Mouse (Mus musculus): ENCODE data around the gene Akap2.

Akap2 gene

DNA sequence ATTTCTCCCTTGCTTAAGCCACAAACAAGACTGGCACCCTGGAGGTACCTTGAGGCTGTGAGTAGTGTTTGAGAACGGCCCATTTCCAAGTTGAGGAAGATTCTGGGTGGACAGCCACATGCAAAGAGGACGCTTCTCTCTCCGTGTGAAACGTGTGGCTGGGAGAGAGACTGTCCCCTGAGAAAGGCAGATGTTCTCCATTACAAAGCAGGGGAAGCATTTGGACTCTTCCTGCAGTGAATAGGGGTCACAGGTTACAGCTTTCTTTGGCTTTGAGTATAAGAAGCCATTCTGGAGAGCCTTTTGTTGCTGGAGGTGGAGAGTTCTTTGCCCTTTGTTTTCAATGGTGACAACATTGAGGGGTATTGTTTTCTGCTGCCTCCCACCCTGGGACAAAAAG lies 48.3 kb downstream of the Akap2 start:
- no peak for TF ChIP-seq GATA4 (IDR thresholded peaks at IDR 0.05; ENCODE audit: insufficient replicate concordance, low read length)

DNA sequence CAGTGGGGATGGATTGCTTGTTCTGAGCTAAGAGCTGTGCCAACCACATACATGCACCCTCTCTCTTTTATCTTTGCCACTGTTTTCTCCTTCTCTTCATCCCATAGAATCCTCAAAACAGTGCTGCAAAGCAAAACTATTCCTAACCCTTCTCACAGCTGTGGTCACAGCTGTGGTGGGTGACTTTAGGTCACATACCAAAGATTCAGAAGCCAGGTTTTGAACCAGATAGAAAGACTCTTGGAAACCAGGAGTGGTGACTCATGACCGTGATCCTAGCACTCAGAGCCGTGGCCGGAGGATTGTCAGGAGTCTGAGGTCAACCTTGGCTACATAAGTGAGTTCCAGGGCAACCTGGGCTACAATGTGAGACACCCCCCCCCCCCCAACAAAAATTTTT lies 51.5 kb downstream of the Akap2 start:
- TF ChIP-seq GATA4 (IDR thresholded peaks at IDR 0.05; ENCODE audit: insufficient replicate concordance, low read length), result no peak

DNA sequence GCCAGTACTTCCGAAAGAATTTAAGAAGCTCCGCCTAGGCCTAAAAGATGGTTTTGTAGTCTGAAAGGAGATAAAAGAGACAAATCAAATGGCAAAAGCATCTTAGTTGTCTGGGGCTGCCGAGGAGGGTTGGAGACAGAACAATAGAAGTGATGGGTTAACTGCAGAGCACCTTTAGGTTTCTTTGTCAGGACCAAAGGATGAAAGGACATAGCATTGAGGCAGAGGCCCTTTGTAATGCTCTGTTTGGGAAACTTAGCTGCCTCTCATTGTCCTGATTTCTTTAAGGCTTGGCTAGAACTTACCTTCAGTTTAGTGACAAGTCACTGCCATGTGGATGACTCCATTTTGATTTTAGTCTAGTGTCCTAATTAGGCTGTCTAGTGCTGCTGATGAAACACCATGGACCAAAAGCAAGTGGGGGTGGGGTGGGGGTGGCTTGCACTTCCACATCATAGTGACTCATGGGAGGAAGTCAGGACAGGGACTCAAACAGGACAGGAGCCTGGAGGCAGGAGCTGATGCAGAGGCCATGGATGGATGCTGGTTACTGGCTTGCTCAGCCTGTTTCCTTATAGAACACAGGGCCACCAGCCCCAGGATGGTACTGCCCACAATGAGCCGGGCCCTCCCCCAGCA lies 52.8 kb downstream of the Akap2 start:
- TF ChIP-seq GATA4 (IDR thresholded peaks at IDR 0.05; ENCODE audit: insufficient replicate concordance, low read length), result no peak

DNA sequence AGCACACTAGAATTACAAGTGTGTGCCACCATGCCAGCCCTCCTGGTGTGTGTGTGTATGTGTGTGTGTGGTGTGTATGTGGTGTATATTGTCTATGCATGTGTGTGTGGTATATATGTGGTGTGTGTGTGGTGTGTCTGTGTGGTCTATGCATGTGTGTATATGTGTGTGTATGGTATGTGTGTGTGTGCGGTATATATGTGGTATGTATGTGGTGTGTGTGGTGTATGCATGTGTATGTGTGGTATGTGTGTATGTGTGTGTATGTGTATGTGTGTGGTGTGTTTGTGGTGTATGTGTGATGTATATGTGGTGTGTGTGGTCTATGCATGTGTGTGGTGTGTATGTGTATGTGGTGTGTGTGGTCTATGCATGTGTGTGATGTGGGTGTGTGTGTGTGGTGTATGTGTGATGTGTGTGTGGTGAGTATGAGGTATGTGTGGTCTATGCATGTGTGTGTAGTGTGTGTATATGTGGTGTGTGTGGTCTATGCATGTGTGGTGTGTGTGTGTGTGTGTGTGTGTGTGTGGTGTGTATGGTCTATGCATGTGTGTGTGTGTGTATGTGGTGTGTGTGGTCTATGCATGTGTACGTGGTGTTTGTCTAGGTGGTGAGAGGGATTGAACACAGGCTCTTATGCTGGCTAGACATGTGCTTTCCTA lies 54.2 kb downstream of the Akap2 start:
- TF ChIP-seq GATA4 (IDR thresholded peaks at IDR 0.05; ENCODE audit: insufficient replicate concordance, low read length), result no peak

DNA sequence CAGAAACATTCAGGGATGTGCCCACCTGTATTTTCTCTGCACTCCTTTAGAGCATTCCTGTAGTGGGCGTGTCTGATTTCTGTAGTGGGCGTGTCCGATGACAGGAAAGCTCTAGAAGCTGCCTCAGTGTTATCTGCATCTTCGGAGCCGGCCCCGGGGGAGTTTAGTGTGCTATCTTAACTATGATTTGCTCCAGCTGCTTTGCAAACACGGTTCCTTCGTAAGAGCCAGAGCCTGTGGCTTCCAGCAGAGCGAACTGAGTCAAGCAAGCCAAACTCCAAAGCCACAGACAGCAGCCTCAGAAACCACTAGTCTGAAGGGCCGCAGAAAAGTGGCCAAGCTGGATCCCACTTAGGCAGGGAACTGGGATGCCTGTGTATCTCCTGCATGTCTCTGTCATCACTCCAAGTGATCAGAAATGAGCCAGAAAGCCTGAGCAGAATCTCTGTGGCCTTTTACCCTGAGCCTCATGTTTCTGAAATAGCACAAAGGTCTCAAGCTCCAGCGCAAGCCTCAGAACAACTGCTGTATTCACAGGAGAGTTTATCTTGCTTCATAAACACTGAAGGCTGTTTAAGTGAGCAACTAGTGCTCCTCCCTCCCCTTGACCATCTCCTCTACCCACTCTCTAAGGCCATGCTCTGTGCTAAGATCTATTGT lies 55.5 kb downstream of the Akap2 start:
- no peak for TF ChIP-seq GATA4 (IDR thresholded peaks at IDR 0.05; ENCODE audit: insufficient replicate concordance, low read length)

DNA sequence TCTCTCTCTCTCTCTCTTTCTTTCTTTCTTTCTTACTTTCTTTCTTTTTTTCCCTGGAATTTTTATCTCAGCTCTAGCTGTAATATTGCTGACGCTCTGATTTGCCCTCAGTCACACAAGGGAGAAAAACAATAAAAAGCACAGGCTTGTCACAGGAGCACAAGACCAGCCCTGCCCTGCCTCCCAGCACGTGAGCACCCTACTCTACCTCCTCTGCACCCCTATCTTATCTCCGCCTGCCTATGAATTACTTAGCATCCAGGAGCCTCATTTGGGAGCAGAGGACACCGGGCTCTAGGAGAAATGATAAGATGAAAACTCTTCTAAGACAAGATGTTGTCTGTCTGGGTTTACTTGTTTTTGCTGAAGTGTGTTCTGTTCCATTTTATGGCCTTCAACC lies 57.1 kb downstream of the Akap2 start:
- TF ChIP-seq GATA4 (IDR thresholded peaks at IDR 0.05; ENCODE audit: insufficient replicate concordance, low read length), result peak; percentile 11; the same call in 1 of the 2 replicates

DNA sequence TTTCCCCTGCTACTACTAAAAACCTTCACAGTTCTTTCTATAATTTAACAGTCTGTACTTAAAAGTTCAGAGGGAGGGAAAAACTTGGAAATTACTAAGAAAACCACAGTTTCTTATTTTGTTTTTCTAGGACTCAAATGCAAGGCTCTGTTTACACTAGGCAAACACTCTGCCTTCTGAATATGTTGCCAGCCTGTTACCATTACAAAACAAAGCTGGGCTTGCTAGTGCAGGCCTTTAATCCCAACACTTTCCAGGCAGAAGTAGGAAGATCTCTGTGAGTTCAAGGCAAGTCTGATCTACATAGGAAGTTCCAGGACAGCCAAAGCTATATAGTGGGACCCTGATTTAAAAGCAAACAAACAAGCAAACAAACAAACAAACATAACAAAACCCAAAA lies 58.1 kb downstream of the Akap2 start:
- TF ChIP-seq GATA4 (IDR thresholded peaks at IDR 0.05; ENCODE audit: insufficient replicate concordance, low read length), result no peak

DNA sequence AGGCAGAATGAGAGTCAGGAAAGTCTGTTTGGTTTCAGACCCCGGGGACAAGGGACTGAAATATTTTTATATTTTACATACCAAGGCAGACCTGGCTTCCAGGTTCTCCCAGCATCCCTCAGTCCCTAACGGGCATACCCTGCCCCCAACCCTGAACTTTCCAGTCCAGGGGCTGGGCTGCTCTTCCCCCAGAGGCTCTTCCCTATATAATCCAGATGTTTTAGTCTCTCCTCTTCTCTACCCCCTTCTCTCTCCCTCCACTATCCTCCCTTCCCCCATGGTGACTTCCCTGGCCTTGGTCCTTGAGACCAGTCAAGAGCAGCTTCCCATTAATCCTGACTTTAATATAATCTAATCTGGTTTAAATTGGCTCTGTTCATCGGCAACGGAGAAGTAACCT lies 62.9 kb downstream of the Akap2 start:
- TF ChIP-seq GATA4 (IDR thresholded peaks at IDR 0.05; ENCODE audit: insufficient replicate concordance, low read length), result no peak

DNA sequence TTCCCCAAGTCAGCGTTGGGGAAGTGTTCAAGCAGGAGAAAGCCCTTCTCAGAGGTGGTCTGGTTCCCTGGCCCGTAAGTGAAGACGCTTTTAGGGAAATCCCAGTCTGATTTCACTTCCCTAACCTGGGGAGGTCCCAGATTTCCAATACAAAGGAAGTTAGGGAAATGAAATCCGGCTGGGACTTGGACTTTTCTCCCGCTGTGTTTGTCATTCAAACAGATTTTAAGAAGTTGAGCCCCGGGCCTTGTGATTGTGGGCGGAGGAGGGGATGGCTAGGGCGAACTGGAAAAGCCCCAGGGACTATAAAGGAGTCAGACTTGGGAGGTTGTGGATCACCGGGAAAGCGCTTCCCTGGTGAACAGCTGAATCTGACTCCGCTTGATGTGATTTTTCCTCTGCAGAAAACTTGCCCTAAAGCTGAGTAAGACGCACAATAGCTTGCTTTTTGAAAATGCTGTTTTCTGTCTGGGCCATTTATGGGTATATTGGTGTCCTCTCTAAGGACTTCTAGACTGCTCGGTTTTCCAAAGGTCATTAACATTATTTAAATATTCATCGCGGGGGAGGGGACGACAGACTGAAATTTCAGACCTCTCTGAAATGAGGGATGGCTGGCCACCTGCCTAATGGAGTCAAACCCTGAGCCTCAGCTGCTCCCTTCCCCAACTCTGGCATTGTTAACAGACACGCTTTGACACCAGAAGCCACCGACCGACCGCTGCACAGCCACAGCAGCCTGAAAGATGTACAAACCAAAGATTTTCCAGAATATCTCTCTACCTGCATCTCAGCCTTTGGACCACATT lies 63.6 kb downstream of the Akap2 start:
- no peak for TF ChIP-seq GATA4 (IDR thresholded peaks at IDR 0.05; ENCODE audit: insufficient replicate concordance, low read length)

DNA sequence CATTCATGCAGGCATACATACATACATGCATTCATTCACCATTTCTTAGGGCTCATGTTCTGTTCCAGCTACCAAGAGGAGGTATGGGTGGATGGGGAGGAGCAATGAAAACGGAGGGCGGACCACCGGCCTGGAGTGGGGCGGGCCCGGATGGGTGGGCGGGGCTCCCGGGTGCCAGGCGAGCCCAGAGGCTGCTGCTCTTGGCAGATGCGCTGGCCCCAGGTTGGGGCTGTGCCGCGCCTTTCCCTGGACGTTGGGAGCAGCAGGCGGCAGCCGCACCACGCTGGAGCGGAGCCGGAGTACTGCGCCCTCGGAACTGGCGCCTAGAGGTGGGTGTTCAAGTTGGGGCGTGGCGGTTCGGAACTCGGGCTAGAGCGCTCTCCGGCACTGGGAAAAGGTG lies 64.5 kb downstream of the Akap2 start:
- no peak for TF ChIP-seq GATA4 (IDR thresholded peaks at IDR 0.05; ENCODE audit: insufficient replicate concordance, low read length)

DNA sequence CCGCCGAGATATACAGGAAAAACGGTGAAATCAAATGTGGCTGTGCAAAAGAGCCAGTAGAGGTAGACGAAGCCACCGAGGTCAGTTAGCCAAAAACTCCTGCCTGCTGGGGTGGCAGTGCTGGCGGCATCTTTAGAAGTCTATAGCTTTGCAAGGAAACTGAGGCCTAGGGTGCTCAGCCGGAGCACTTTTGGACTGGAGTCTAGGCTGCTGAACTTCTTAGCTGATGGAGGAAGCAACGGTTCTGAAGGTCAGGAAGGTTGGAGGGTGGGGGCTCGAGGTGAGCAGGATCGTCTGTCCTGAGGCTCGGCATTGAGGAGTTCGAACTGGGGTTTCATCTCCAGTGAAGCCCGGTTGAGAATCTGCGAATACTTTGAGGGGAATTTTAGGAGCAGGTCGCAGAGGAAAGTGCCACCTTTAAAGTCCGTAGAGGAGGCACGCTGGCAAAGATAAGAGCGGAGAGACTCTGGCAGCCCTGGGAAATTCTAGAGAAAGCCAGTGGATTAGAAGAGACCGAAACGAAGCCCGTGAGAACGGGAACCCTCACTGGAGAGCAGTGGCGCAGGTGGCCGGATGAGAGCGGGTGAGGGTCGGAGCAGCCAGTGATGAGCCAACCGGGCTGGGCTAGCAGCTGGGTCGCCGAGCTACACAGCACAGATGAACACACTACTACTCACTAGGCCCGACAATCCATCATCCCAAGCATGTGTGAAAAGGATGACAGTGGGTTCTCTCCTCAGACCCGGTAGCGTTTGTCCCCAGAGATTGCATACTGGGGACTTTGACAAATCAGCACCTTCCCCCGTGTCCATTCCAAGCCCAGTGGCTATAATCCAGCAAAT lies 65.3 kb downstream of the Akap2 start:
- no peak for TF ChIP-seq GATA4 (IDR thresholded peaks at IDR 0.05; ENCODE audit: insufficient replicate concordance, low read length)

DNA sequence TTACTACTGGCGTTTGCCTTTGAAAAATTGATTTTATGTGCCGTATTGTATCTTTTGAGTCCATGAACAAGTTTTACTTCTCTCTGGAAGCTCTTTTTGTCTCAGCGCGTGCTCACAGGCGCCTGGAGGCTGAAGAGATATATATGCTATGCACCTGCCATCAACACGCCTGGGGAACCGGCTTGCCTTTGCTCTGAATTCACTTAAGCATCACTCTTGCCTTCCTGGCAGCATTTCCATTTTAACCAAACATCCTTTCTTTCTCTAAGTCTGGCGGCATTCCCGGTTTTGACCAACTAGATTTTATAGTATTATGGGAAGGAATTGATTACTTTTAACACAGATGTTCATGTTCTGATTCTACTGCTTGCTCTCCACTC lies 65.9 kb downstream of the Akap2 start:
- TF ChIP-seq GATA4 (IDR thresholded peaks at IDR 0.05; ENCODE audit: insufficient replicate concordance, low read length), result no peak

DNA sequence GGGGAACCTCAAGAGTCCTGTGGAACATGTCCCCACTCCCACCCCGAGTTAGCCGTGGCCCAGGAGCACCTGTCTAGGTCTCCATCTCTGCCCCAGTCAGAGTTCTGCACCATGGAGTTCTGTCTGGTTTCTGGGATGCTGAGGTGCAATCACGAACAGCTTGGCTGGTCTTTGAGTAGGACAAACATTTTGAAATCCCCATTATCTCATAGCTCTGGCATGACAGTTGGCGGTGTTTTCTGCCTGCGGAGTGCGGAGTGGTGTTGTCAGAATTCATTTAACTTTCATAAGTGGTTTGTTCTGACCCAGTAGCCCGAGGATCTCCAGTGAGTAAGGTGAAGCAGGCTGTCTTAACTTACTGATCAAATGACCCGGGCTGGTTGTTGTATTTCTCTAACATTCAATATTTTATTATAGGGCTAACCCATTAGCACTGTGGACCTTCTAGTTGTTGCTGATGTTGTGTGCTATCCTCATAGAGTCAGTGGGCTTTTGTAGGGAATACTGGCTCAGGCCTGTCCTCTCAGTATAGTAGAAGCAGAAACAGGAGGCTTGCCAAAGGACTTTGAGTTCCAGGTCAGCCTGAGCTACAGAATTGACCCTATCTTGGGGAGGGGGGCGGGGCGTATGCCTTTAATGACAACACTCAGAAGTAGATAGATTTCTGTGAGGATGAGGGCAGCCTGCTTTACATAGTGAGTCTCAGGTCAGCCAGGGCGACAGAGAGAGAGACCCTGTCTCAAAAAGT lies 66.6 kb downstream of the Akap2 start:
- no peak for TF ChIP-seq GATA4 (IDR thresholded peaks at IDR 0.05; ENCODE audit: insufficient replicate concordance, low read length)

DNA sequence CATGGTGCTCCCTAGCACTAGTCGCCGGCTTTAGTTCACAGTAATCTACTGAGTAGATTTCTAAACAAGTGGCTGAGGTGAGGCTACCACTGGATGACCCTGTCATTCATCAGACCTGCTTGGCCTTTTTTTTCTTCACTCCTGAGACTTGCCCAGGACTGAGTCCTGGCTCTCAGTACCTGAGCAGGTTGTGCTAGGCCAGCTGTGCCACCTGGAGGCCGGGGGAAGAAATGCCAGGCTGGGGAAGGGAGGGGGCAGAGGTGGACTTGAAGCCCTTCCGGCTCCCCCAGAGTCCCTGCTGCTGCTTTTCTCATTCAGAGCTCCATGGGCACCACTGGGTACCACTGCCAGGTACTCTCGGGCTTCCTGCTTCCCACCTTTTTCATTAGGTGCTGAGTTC lies 71.3 kb downstream of the Akap2 start:
- TF ChIP-seq GATA4 (IDR thresholded peaks at IDR 0.05; ENCODE audit: insufficient replicate concordance, low read length), result no peak
